Mouse (Mus musculus): Measurements from ENCODE around the gene Med18.

Med18 gene

GRCm38 (mm10) chr4:132463430-132464254 lies at the start of gene Med18:
Gene Med18 (minus strand): TSS chr4:132463921.
- peak; percentile 91 for DNase-seq (ENCODE audit: low spot score)

- no peak for DNase-seq (ENCODE audit: low spot score)
These were observed 48.4 kb upstream of the Med18 start for GRCm38 (mm10) chr4:132512080-132512479.

GRCm38 (mm10) chr4:132510352-132510798 lies 46.7 kb upstream of the Med18 start, which contains the start of gene Sesn2:
Gene Sesn2 (minus strand): TSS chr4:132510501.
- DNase-seq (ENCODE audit: low spot score), result peak; percentile 98

GRCm38 (mm10) chr4:132509621-132510296 lies 46.0 kb upstream of the Med18 start:
- DNase-seq (ENCODE audit: low spot score), result peak; percentile 82

GRCm38 (mm10) chr4:132507210-132507609 lies 43.5 kb upstream of the Med18 start:
- no peak for DNase-seq (ENCODE audit: low spot score)

GRCm38 (mm10) chr4:132506250-132506649 lies 42.5 kb upstream of the Med18 start:
- DNase-seq (ENCODE audit: low spot score), result no peak

GRCm38 (mm10) chr4:132505800-132506199 lies 42.1 kb upstream of the Med18 start:
- no peak for DNase-seq (ENCODE audit: low spot score)

GRCm38 (mm10) chr4:132505034-132505738 lies 41.5 kb upstream of the Med18 start:
- no peak for DNase-seq (ENCODE audit: low spot score)

- DNase-seq (ENCODE audit: low spot score), result no peak
These were observed 39.6 kb upstream of the Med18 start for GRCm38 (mm10) chr4:132503344-132503743.

- no peak for DNase-seq (ENCODE audit: low spot score)
These were observed 37.9 kb upstream of the Med18 start for GRCm38 (mm10) chr4:132501639-132502038.

- DNase-seq (ENCODE audit: low spot score), result no peak
These were observed 30.7 kb upstream of the Med18 start for GRCm38 (mm10) chr4:132494271-132494918.

- peak; percentile 76 for DNase-seq (ENCODE audit: low spot score)
These were observed 28.7 kb upstream of the Med18 start for GRCm38 (mm10) chr4:132492178-132493060.

GRCm38 (mm10) chr4:132491748-132492147 lies 28.0 kb upstream of the Med18 start:
- peak; percentile 94 for DNase-seq (ENCODE audit: low spot score)

GRCm38 (mm10) chr4:132491057-132491456 lies 27.3 kb upstream of the Med18 start:
- no peak for DNase-seq (ENCODE audit: low spot score)

GRCm38 (mm10) chr4:132490273-132491010 lies 26.7 kb upstream of the Med18 start:
- DNase-seq (ENCODE audit: low spot score), result no peak

GRCm38 (mm10) chr4:132488976-132489375 lies 25.3 kb upstream of the Med18 start:
- no peak for DNase-seq (ENCODE audit: low spot score)

GRCm38 (mm10) chr4:132488521-132488920 lies 24.8 kb upstream of the Med18 start:
- DNase-seq (ENCODE audit: low spot score), result peak; percentile 74

GRCm38 (mm10) chr4:132484820-132485219 lies 21.1 kb upstream of the Med18 start:
- DNase-seq (ENCODE audit: low spot score), result no peak

- DNase-seq (ENCODE audit: low spot score), result no peak
These were observed 20.5 kb upstream of the Med18 start for GRCm38 (mm10) chr4:132484231-132484630.

- peak; percentile 67 for DNase-seq (ENCODE audit: low spot score)
These were observed 19.4 kb upstream of the Med18 start for GRCm38 (mm10) chr4:132482956-132483608.
